Mouse (Mus musculus): ENCODE measurements around the gene Ripply3. TPM values are rescaled to one million over a fixed set of nuclear protein-coding genes. Genes with fewer than 3 reads are reported as not detected.

Gene Ripply3
- polyA plus RNA-seq, 1 experiment, result not detected

DNA sequence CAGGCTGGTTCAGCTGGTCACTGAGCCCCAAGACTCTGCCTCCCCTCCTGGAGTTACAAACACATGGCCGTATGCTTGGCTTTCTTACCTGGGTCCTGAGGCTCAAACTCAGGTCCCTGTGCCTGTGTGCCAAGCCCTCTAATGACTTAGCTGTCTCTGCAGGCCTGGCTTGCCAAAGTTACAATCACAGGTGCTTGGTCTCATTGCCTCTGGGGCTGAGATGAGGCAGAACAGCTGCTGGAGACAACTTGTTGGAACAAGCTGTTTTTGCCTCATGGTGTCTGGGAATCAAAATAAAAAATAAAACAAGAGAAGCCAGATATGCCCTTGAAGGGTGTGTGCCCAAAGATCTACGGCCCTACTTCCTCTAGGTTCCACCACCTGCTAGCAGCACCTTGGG, 20.6 kb downstream of the Ripply3 start:
- no peak for TF ChIP-seq POLR2A (IDR thresholded peaks at IDR 0.05; ENCODE audit: insufficient read depth, low read depth, low read length)
- no peak for TF ChIP-seq CTCF (IDR thresholded peaks at IDR 0.05; ENCODE audit: insufficient read depth, low read depth, low read length)
- Histone ChIP-seq H3K4me1 (ENCODE audit: control insufficient read depth, insufficient read depth, low read length) (peaks cover 14% of the 10 kb centered on the region), H3K27ac (ENCODE audit: insufficient read depth, low read depth, low read length) (no peak overlapping the region), H3K4me3 (ENCODE audit: insufficient read depth, low read depth, low read length) (no peak overlapping the region)
- WGBS, result 96% methylated on average over 2 of the region's 2 CpGs

GRCm38 (mm10) chr16:94349588-94350286, 21.5 kb downstream of the Ripply3 start:
- no peak for TF ChIP-seq CTCF (IDR thresholded peaks at IDR 0.05; ENCODE audit: insufficient read depth, low read depth, low read length)
- TF ChIP-seq POLR2A (IDR thresholded peaks at IDR 0.05; ENCODE audit: insufficient read depth, low read depth, low read length), result no peak
- peaks cover 14% of the 10 kb centered on the region for H3K4me1 ChIP-seq (ENCODE audit: control insufficient read depth, insufficient read depth, low read length)
- whole genome bisulfite sequencing, result 42% methylated on average over 11 of the region's 11 CpGs
- H3K4me3 ChIP-seq (ENCODE audit: insufficient read depth, low read depth, low read length), result no peak overlapping the region
- H3K27ac ChIP-seq (ENCODE audit: insufficient read depth, low read depth, low read length), result no peak overlapping the region

DNA sequence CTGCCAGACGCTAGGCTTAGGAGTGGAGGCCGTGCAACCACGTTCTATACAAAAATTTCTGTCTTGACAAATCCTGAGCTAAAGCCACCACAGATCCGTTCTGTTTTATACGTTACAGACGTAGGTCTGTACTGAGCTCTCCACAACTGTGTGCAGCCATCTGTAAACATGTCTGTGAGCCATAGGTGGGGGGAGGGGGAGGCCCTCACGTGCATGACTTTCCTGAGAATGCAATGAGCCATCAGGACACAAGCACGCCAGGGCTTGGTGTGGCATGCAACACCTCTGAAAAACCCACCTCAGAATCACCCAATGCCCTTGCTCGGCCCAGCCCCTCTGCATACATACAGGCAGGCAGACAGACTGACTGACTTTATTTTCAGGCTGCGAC, 22.1 kb downstream of the Ripply3 start:
- TF ChIP-seq CTCF (IDR thresholded peaks at IDR 0.05; ENCODE audit: insufficient read depth, low read depth, low read length) (no peak), POLR2A (IDR thresholded peaks at IDR 0.05; ENCODE audit: insufficient read depth, low read depth, low read length) (no peak)

DNA sequence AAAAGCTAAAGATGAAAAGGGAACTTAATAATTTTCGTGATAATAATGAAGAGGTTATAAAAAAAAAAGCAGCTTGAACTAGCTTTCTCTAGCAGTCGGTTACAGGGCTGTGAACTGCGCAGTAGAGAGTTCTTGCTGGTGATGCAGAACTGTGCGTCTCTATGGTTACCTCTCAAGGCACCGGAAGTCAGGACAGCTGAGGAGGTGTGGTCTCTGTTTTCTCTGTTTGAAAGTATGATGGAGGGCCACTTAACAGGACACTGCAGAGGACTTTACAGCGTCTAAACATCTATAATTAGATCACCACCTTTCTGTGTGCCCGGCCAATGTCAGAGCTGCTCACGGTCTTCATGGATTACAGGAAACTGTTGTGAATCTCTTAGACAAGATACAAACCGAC, 26.2 kb downstream of the Ripply3 start:
- no peak overlapping the region for H3K4me3 ChIP-seq (ENCODE audit: insufficient read depth, low read depth, low read length)
- TF ChIP-seq POLR2A (IDR thresholded peaks at IDR 0.05; ENCODE audit: insufficient read depth, low read depth, low read length), result no peak
- TF ChIP-seq CTCF (IDR thresholded peaks at IDR 0.05; ENCODE audit: insufficient read depth, low read depth, low read length), result no peak
- H3K27ac ChIP-seq (ENCODE audit: insufficient read depth, low read depth, low read length), result no peak overlapping the region
- 53% methylated on average over 9 of the region's 9 CpGs for WGBS
- H3K4me1 ChIP-seq (ENCODE audit: control insufficient read depth, insufficient read depth, low read length), result peaks cover 14% of the 10 kb centered on the region

More for the DNA sequence above, 22.1 kb downstream of the Ripply3 start:
- Histone ChIP-seq H3K4me1 (ENCODE audit: control insufficient read depth, insufficient read depth, low read length) (peaks cover 14% of the 10 kb centered on the region), H3K27ac (ENCODE audit: insufficient read depth, low read depth, low read length) (no peak overlapping the region), H3K4me3 (ENCODE audit: insufficient read depth, low read depth, low read length) (no peak overlapping the region)
- 57% methylated on average over 10 of the region's 10 CpGs for WGBS

- WGBS, result 78% methylated on average over 7 of the region's 7 CpGs
- Histone ChIP-seq H3K27ac (ENCODE audit: insufficient read depth, low read depth, low read length) (no peak overlapping the region), H3K4me1 (ENCODE audit: control insufficient read depth, insufficient read depth, low read length) (peaks cover 5% of the 10 kb centered on the region; the same call in 1 of the 2 replicates), H3K4me3 (ENCODE audit: insufficient read depth, low read depth, low read length) (no peak overlapping the region)
- TF ChIP-seq POLR2A (IDR thresholded peaks at IDR 0.05; ENCODE audit: insufficient read depth, low read depth, low read length), result no peak
- TF ChIP-seq CTCF (IDR thresholded peaks at IDR 0.05; ENCODE audit: insufficient read depth, low read depth, low read length), result no peak
Observed at GRCm38 (mm10) chr16:94356046-94356445, 27.8 kb downstream of the Ripply3 start.

DNA sequence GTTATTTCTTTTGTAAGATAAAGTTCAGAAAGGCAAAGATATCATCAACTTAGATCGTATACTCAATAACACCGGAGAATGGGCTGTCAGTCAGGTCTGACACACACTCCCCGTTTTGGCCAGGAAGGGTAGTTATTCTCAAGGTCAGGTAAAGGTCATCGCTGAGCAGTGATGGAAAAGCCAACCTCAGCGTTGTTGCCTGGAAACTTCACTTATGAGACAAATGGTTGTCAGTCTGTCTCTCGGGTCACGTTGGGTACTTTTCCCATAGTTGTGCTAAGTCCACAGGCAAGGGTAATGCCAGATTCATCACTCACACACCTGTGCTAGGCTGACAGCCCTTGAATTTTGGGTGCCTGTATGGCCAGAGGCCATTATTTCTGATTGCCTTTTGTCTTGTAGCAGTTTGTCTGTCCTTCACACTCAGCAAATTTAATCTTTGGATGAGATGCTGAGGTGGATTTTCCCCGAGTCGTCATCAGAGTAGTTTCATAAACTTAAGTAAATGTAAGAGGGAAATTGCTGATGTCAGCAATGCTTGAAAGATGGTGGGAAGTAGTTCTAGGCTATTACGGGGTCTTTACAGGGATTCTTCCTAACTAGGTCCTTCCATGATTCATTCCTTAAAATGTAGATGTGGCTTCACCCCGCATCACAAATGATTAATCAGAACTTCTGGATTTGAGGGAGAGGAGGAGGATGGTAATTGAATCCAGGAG, 28.7 kb downstream of the Ripply3 start:
- Histone ChIP-seq H3K4me3 (ENCODE audit: insufficient read depth, low read depth, low read length) (no peak overlapping the region), H3K27ac (ENCODE audit: insufficient read depth, low read depth, low read length) (no peak overlapping the region), H3K4me1 (ENCODE audit: control insufficient read depth, insufficient read depth, low read length) (peaks cover 5% of the 10 kb centered on the region; the same call in 1 of the 2 replicates)
- WGBS, result 89% methylated on average over 11 of the region's 11 CpGs
- TF ChIP-seq CTCF (IDR thresholded peaks at IDR 0.05; ENCODE audit: insufficient read depth, low read depth, low read length) (no peak), POLR2A (IDR thresholded peaks at IDR 0.05; ENCODE audit: insufficient read depth, low read depth, low read length) (no peak)

DNA sequence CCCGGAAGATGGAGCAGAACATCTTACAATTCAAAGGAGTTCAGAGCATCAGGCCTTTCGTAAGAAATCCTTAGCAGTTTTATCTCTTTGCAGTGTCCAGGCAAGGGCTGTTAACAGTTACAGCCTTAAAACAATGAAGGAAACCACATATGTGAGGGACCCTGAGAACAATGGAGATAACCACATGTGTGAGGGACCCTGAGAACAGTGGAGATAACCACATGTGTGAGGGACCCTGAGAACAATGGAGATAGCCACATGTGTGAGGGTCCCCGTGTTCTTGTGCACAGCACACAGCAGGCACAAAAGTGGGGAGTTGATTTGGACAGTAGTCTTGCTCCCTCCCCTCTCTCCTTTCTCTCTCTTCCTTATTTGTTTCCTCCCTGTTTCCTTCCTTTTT, 29.9 kb downstream of the Ripply3 start:
- Histone ChIP-seq H3K4me3 (ENCODE audit: insufficient read depth, low read depth, low read length) (no peak overlapping the region), H3K4me1 (ENCODE audit: control insufficient read depth, insufficient read depth, low read length) (peaks cover 5% of the 10 kb centered on the region), H3K27ac (ENCODE audit: insufficient read depth, low read depth, low read length) (no peak overlapping the region)
- TF ChIP-seq POLR2A (IDR thresholded peaks at IDR 0.05; ENCODE audit: insufficient read depth, low read depth, low read length) (no peak), CTCF (IDR thresholded peaks at IDR 0.05; ENCODE audit: insufficient read depth, low read depth, low read length) (no peak)
- 89% methylated on average over 3 of the region's 3 CpGs for whole genome bisulfite sequencing

DNA sequence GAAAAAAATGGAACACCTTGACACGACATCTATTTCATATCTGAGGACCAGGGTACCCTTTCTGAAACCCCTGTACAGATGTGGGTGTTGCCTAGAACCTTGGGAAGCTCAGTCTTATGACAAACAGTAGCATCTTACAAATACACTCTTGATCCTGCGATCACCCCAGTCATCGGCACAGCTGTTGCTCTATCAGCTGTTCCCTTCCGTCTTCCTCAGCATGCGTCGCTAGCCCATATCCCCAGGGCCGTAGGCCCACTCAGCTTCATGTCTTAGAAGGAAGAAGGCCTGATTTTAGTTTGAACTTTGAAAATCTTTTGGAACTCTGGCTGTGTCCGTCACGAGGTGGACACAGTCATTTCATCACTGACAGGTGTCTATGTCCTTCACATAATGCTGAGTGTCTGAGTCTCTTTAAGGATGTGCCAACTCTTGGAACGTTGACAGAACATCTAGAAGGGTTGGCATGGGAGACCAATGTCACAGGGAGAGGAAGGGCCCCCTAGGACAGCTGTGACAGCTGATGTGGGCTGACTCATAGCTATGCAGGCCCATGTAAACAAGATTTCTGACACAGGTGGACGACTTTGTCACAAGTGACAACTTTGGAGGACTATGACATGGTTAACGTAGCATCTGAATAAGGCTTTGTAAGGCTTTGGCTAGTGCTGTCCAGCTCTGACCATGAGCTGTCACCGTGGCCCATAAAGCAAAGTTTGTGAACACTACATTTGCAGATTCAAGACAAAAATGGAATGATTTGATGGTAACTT, 32.5 kb downstream of the Ripply3 start:
- no peak for TF ChIP-seq POLR2A (IDR thresholded peaks at IDR 0.05; ENCODE audit: insufficient read depth, low read depth, low read length)
- TF ChIP-seq CTCF (IDR thresholded peaks at IDR 0.05; ENCODE audit: insufficient read depth, low read depth, low read length), result no peak
- no peaks in the 10 kb centered on the region; the same call in 1 of the 2 replicates for H3K4me1 ChIP-seq (ENCODE audit: control insufficient read depth, insufficient read depth, low read length)
- H3K4me3 ChIP-seq (ENCODE audit: insufficient read depth, low read depth, low read length), result no peak overlapping the region
- WGBS, result 88% methylated on average over 13 of the region's 13 CpGs
- no peak overlapping the region for H3K27ac ChIP-seq (ENCODE audit: insufficient read depth, low read depth, low read length)
